Mouse (Mus musculus) skeletal muscle tissue, postnatal 0 days (tissue): ENCODE measurements around the gene Mta1. TPM values are rescaled to one million over a fixed set of nuclear protein-coding genes. Genes with fewer than 3 reads are reported as not detected.

Experiments used
- microRNA-seq, 2 experiments: library from miRNA; unstranded; fragments of <30 nt; microRNA quantifications; one replicate each; pipeline ENCODE4; 2016
- polyA plus RNA-seq: library from polyadenylated mRNA; unstranded; fragments of >200 nt; fragmentation: Nextera tagmentation; extraction: Ambion mirVana; gene quantifications from 2 replicates; pipeline ENCODE4 v1.2.1, GENCODE M21; 2015

The Mta1 gene
- 6.5 and 6.8 TPM in 2 replicates for polyA plus RNA-seq

DNA sequence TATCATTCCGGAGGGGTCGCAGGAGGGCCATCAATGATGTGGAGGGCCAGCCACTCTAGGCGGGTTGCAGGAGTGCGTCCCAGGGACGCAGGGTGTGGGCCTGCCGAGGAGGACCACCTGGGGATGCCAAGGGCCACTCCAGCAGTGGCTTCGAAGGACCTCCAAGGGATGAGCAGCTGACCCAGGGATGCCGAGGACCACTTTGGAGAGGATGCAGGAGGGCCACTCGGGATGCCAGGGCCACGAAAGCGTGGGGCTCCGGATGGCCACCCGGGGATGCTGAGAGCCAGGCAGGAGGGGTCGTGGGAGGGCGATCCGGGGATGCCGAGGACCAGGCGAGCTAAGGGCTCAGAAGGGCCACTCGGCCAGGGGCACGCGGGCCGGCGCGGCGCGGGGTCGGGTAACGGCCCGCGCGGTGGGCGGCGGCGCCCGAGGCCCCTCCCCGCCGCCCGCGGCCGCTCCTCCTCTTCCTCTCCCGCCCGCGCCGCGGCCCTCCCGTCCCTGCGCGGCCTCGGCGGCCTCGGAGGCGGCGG is at the start of gene Mta1:
Gene Mta1 (plus strand): TSS at position 530 of the 533 bp plus-strand sequence.

DNA sequence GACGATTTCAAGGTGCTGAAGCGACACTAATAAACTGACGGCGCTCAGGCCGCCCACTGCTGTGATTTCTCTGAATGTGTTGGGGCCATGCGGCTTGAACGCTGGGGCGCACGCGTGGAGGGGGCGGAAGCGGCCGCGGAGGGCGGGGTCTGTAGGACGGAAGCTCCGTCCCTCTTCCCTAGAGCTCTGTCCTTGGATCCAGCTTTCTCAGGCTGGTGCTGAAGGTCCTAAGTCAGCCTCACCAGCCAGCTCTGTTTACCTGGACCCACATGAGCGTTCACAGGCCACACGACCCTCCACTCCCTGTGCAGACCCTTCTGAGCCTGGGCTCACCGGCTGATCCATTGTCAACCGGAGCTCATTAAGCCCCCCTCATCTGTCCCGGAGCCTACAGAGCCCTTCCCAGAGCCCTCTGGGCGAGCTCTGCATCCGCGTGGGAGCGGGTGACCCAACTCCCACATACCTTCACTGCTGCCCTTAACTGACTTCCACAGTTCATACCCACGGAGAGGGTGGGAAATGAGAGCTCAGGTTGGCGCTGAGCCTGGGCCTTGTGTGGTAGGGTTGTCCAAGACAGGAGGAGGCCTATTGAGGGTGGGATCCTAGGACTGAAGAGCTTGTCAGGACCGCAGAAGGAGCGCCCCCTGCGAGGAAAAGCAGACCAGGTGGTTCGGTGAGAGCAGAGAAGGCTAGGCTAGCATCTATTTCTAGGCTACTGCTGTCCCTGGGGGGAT is 23.6 kb upstream of the Mta1 start, which contains the start of gene Tex22:
Gene Tex22 (plus strand): TSS at position 174 of the 734 bp plus-strand sequence.

DNA sequence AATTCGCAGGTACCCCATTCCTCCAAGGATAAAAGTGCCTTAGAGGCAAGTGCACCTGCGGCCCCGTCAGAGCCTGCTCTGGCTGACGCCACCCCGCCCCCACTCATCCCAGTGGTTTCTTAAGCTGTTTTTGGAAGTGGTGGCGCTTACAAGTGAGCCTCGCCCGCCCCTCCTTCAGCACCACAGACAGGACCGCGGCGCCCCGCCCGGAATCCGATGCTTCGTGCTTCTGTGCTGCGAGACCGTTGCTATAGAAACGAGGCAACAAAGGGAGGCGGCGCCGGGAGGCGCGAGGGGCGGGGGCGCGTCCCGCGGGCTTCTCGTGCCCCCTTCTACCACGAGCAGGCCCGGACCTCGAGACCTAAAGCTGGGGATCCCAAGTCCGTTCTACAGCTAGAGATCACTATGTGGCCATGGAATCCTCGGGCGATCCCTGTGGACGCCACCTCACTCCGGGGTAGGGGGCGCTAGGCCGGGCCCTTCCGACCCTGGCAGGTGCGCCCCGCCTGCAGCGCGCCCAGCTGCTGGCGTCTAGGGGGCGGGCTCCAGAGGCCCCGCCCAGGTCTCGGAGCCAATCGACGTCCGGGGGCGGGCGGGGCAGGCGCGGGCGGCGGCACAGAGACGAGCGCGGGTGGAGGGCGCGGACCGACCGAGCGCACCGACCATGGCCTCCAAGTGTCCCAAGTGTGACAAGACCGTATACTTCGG is 42.0 kb downstream of the Mta1 start, which contains the start of gene Crip2:
Gene Crip2 (plus strand): TSS at position 329 of the 708 bp plus-strand sequence.

DNA sequence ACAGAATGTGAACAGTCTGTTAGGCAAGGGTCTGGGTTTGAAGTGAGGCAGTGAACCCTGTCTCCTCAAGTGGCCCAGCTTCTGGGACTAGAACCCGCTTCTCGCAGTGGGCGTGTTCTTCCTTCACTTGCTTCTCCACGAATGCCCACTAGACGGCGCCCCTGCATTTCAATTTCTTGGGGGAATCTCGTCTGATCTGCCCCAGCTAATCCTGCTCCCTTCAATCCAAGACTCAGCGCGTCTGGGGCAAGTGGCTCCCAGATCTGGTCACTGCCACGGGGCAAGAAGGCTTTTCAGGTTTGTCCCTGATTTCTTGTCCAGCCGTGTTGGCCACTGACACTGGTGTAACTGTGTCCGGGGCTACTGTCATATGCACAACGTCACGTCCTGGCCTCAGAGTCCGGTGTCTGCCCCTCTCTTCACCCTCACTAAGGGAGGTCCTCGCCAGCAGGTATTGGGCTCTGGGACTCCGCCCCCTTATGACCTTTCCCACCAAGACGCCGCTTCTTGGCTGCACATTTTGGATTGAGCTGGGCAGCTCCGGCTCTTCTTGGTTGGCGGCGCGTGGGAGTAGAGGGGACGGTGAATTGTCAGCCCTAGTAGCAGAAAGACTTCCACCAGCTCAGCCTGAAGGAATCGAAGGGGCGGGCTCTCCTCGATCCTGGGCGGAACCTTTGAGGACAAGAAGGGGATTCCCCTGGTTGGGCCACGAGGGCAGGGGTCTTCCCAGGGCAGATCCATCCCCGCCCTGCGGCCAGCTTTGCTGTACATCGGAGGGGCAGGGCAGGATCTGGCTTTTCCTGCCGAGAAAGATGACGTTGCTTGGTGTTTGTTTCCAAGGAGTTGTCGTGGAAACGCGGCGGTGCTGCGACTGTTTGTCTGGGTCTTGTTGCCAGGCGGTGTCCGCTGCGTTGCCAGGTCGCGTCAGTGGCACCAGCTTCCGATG is 48.3 kb downstream of the Mta1 start, which contains the start of gene Crip1:
Gene Crip1 (plus strand): TSS at position 205 of the 946 bp plus-strand sequence.

DNA sequence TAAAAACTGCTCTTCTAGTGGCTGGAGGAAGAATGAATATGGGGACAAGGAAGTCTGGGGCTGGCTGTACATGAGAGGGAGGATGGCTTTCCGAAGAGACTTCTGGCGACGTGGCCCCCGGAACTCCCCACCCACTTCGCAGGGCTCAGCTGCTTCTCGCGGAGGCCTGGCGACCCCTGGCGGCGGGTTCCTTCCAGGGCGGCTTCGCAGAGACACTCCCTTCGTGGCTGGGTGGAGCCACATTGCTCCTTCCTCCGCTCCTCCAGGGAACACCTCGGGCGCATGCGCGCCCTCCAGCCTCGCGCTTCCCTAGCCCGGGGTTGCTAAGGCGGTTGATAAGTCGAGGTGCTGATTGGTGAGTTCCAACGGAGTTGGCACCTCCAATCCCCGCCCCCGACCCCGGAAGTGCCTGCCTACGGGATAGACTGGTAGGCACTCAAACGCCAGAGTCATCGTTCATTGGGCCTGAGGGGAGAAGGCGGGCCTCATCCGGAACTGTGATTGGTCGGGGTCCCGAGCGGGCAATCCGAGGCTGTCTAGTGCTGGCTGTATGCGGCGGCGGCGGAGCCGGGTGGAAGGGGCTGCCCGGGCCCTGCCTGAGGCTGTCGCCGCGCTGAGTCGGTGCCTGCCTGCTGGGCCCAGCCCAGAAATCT is 57.9 kb downstream of the Mta1 start, which contains the start of gene Tedc1:
Gene Tedc1 (plus strand): TSS at position 535 of the 653 bp plus-strand sequence.

DNA sequence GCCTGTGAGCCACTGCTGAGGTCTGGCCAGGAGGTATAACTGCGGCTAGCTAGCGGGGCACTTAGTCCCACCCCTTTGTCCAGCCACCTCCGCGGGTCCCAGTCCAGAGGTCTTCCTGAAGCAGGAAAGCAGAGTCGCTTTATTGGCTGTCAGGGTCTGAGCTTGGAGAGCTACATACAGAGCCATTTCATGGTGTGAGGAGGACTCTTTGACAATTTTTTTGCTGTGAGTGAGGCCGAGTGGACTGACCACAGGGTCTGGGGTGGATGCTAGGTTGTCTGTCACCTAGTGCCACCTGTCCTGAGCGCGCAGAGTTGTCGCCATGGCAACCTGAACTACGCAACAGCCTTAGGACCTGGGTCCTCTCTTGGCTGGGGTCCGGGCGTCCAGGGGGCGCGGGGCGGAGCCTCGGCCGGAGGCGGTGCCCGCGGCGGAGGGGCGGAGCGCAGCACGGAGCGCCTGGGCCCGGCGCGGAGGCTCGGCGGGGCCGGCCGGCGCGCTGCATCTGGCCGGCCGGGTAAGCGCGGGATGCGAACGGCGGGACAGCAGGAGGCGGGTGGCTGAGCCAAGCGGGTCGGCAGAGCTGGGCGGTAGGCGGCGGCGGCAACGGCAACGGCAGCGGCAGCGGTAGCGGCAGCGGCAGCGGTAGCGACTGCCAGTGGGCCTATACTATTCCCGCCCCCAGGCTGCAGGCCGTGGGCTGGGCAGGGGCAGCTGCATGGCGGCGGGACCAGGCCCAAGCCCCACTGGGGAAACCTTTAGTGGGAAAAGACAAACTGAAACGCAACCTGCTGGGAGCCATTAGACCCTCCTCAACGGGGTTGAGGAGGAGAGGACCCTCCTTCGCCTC is 87.6 kb downstream of the Mta1 start, which contains the start of gene Tmem121:
Gene Tmem121 (plus strand): TSS at position 489 of the 850 bp plus-strand sequence.

Small RNAs within 50 kb of the gene (microRNA-seq; reads per million reads assigned to microRNA genes)
- gene Gm44471 = 0 reads per million in 2 experiments

Other genes starting within 250 kb of the Mta1 start
- 0.09 and 0.13 TPM in 2 replicates for gene Gpr132, start 230.1 kb upstream of the Mta1 start, polyA plus RNA-seq
- gene Jag2, start 168.5 kb upstream of the Mta1 start, polyA plus RNA-seq = 9.8 and 12.6 TPM in 2 replicates
- 53.9 and 60.7 TPM in 2 replicates for gene Nudt14, start 156.2 kb upstream of the Mta1 start, polyA plus RNA-seq
- 17.0 and 18.0 TPM in 2 replicates for gene Btbd6, start 121.8 kb upstream of the Mta1 start, polyA plus RNA-seq
- gene Brf1, start 97.6 kb upstream of the Mta1 start, polyA plus RNA-seq = 33.7 and 39.6 TPM in 2 replicates
- gene Pacs2, start 83.8 kb upstream of the Mta1 start, polyA plus RNA-seq = 14.8 and 16.7 TPM in 2 replicates
- not detected in 2 replicates for gene Tex22, start 23.8 kb upstream of the Mta1 start, polyA plus RNA-seq
- 185 and 205 TPM in 2 replicates for gene Crip2, start 42.0 kb downstream of the Mta1 start, polyA plus RNA-seq
- gene Crip1, start 48.0 kb downstream of the Mta1 start, polyA plus RNA-seq = 404 and 584 TPM in 2 replicates
- 3.0 and 5.1 TPM in 2 replicates for gene Tedc1, start 58.1 kb downstream of the Mta1 start, polyA plus RNA-seq
- 2.9 and 3.1 TPM in 2 replicates for gene Tmem121, start 87.7 kb downstream of the Mta1 start, polyA plus RNA-seq